Mouse (Mus musculus) limb, embryonic 12.5 days (tissue): ENCODE data around the gene Gmcl1. TPM values are rescaled to one million over a fixed set of nuclear protein-coding genes. Genes with fewer than 3 reads are reported as not detected.
A peak's percentile ranks its signal among the peaks of the same experiment; 100 is the strongest.

Source experiments
- ATAC-seq: fragments of 200-750 bp; cut with Nextera tagmentation; 2 replicates; pipeline ENCODE4 v1.8.0; 2017; ENCODE audit warnings: low read depth, moderate TSS enrichment; ENCODE audit not compliant: insufficient number of reproducible peaks, insufficient read depth, low FRiP score, low TSS enrichment
- H3K27ac ChIP-seq: fragments of 300-500 bp; sonication (generic); 2 replicates; pipeline ENCODE4 v1.5.1; 2016; ENCODE audit warnings: mild to moderate bottlenecking, moderate library complexity
- H3K27me3 ChIP-seq: fragments of 300-500 bp; sonication (generic); 2 replicates; pipeline ENCODE4 v1.6.1; 2016; ENCODE audit warnings: mild to moderate bottlenecking, moderate library complexity
- H3K36me3 ChIP-seq: fragments of 300-500 bp; sonication (generic); 2 replicates; pipeline ENCODE4 v1.6.1; 2016; ENCODE audit warnings: mild to moderate bottlenecking, moderate library complexity
- H3K4me1 ChIP-seq: fragments of 300-500 bp; sonication (generic); replicated peaks from 2 replicates; pipeline ENCODE4 v1.6.1; 2016
- H3K4me2 ChIP-seq: fragments of 300-500 bp; sonication (generic); 2 replicates; pipeline ENCODE4 v1.6.1; 2016; ENCODE audit warnings: mild to moderate bottlenecking, moderate library complexity
- H3K4me3 ChIP-seq: fragments of 300-500 bp; sonication (generic); replicated peaks from 2 replicates; pipeline ENCODE4 v1.5.1; 2016; ENCODE audit warnings: mild to moderate bottlenecking
- H3K9ac ChIP-seq: fragments of 300-500 bp; sonication (generic); replicated peaks from 2 replicates; pipeline ENCODE4 v1.6.1; 2016; ENCODE audit warnings: mild to moderate bottlenecking, moderate library complexity
- H3K9me3 ChIP-seq: fragments of 300-500 bp; sonication (generic); 2 replicates; pipeline ENCODE4 v1.6.1; 2016; ENCODE audit warnings: mild to moderate bottlenecking, moderate library complexity
- WGBS: fragments of 180-500 bp; shearing (Covaris S2); methylation state at CpG from one replicate; pipeline ENCODE4 v1.1.7; 2016; 5-methylcytosine and 5-hydroxymethylcytosine counted together
- polyA plus RNA-seq: library from polyadenylated mRNA; unstranded; fragments of >200 nt; fragmentation: Nextera tagmentation; extraction: Ambion mirVana; gene quantifications from 2 replicates; pipeline ENCODE4 v1.2.1, GENCODE M21; 2016

The Gmcl1 gene
- polyA plus RNA-seq, result 57.7 and 59.1 TPM in 2 replicates

GRCm38 (mm10) chr6:86733183-86733876, at the start of gene Gmcl1:
Gene Gmcl1, minus strand, starts transcription at chr6:86733383.
- peak within 1 kb of the TSS; percentile 96 for H3K4me3 ChIP-seq
- H3K9ac ChIP-seq, result peak within 1 kb of the TSS; percentile 92
- H3K4me2 ChIP-seq, result peak within 1 kb of the TSS; percentile 96
- ATAC-seq, result peak; percentile 91
- no peaks in the 10 kb centered on the region for H3K27me3 ChIP-seq
- peaks cover 23% of the 10 kb centered on the region for H3K4me1 ChIP-seq
- peak within 1 kb of the TSS; percentile 75; the same call in 1 of the 2 replicates for H3K27ac ChIP-seq
- under 1% methylated on average over 58 of the region's 59 CpGs for WGBS
- no peaks in the 10 kb centered on the region for H3K9me3 ChIP-seq
- no peaks in the 10 kb centered on the region for H3K36me3 ChIP-seq

- no peak overlapping the region for H3K27ac ChIP-seq
- 83% methylated on average over 2 of the region's 3 CpGs for WGBS
- no peaks in the 10 kb centered on the region for H3K9me3 ChIP-seq
- H3K27me3 ChIP-seq, result no peaks in the 10 kb centered on the region
- no peak overlapping the region for H3K4me2 ChIP-seq
- H3K4me3 ChIP-seq, result no peak overlapping the region
- ATAC-seq, result no peak
- H3K9ac ChIP-seq, result no peak overlapping the region
- 0 out of 2 replicates have a peak, but pooled peaks cover 2% of the 10 kb centered on the region for H3K4me1 ChIP-seq
- H3K36me3 ChIP-seq, result no peaks in the 10 kb centered on the region
Measured at GRCm38 (mm10) chr6:86782342-86782741, 49.2 kb upstream of the Gmcl1 start.

- no peak overlapping the region for H3K9ac ChIP-seq
- H3K9me3 ChIP-seq, result no peaks in the 10 kb centered on the region
- H3K27me3 ChIP-seq, result no peaks in the 10 kb centered on the region
- no peak overlapping the region for H3K27ac ChIP-seq
- H3K4me2 ChIP-seq, result no peak overlapping the region
- no peak overlapping the region for H3K4me3 ChIP-seq
- ATAC-seq, result no peak
- WGBS, result 31% methylated on average over 2 of the region's 2 CpGs
- H3K36me3 ChIP-seq, result no peaks in the 10 kb centered on the region
- peaks cover 10% of the 10 kb centered on the region for H3K4me1 ChIP-seq
Measured at GRCm38 (mm10) chr6:86781361-86781957, 48.3 kb upstream of the Gmcl1 start.

- Histone ChIP-seq H3K9ac (no peak overlapping the region), H3K4me2 (no peak overlapping the region), H3K36me3 (no peaks in the 10 kb centered on the region), H3K4me1 (peaks cover 12% of the 10 kb centered on the region), H3K27me3 (no peaks in the 10 kb centered on the region), H3K9me3 (no peaks in the 10 kb centered on the region), H3K4me3 (no peak overlapping the region), H3K27ac (no peak overlapping the region)
- no peak for ATAC-seq
- WGBS, result 91% methylated on average over 10 of the region's 10 CpGs
Measured at GRCm38 (mm10) chr6:86778910-86779594, 45.9 kb upstream of the Gmcl1 start.

GRCm38 (mm10) chr6:86777181-86777580, 44.0 kb upstream of the Gmcl1 start:
- peaks cover 12% of the 10 kb centered on the region for H3K4me1 ChIP-seq
- no peak overlapping the region for H3K4me2 ChIP-seq
- no peaks in the 10 kb centered on the region for H3K9me3 ChIP-seq
- H3K27me3 ChIP-seq, result no peaks in the 10 kb centered on the region
- ATAC-seq, result no peak
- no peaks in the 10 kb centered on the region for H3K36me3 ChIP-seq
- H3K9ac ChIP-seq, result no peak overlapping the region
- no peak overlapping the region for H3K27ac ChIP-seq
- 59% methylated on average over 3 of the region's 3 CpGs for WGBS
- no peak overlapping the region for H3K4me3 ChIP-seq

GRCm38 (mm10) chr6:86776706-86777071, 43.5 kb upstream of the Gmcl1 start:
- no peaks in the 10 kb centered on the region for H3K36me3 ChIP-seq
- no peak overlapping the region for H3K9ac ChIP-seq
- H3K4me3 ChIP-seq, result no peak overlapping the region
- no peak overlapping the region for H3K4me2 ChIP-seq
- peaks cover 12% of the 10 kb centered on the region for H3K4me1 ChIP-seq
- H3K27ac ChIP-seq, result no peak overlapping the region
- 48% methylated on average over 4 of the region's 4 CpGs for WGBS
- H3K9me3 ChIP-seq, result no peaks in the 10 kb centered on the region
- ATAC-seq, result no peak
- no peaks in the 10 kb centered on the region for H3K27me3 ChIP-seq

GRCm38 (mm10) chr6:86776001-86776705, 43.0 kb upstream of the Gmcl1 start:
- H3K4me1 ChIP-seq, result peaks cover 12% of the 10 kb centered on the region
- H3K36me3 ChIP-seq, result no peaks in the 10 kb centered on the region
- no peak overlapping the region for H3K4me3 ChIP-seq
- no peak overlapping the region for H3K9ac ChIP-seq
- H3K27ac ChIP-seq, result no peak overlapping the region
- no peak for ATAC-seq
- 88% methylated on average over 8 of the region's 8 CpGs for WGBS
- H3K4me2 ChIP-seq, result no peak overlapping the region
- H3K9me3 ChIP-seq, result no peaks in the 10 kb centered on the region
- no peaks in the 10 kb centered on the region for H3K27me3 ChIP-seq

GRCm38 (mm10) chr6:86774937-86775336, 41.8 kb upstream of the Gmcl1 start:
- Histone ChIP-seq H3K4me1 (peaks cover 12% of the 10 kb centered on the region), H3K27me3 (no peaks in the 10 kb centered on the region), H3K9ac (no peak overlapping the region), H3K4me3 (no peak overlapping the region), H3K27ac (no peak overlapping the region), H3K9me3 (no peaks in the 10 kb centered on the region), H3K36me3 (no peaks in the 10 kb centered on the region), H3K4me2 (no peak overlapping the region)
- WGBS, result 81% methylated on average over 6 of the region's 6 CpGs
- ATAC-seq, result no peak

- no peak for ATAC-seq
- no peak overlapping the region for H3K27ac ChIP-seq
- no peak overlapping the region for H3K9ac ChIP-seq
- no peak overlapping the region for H3K4me3 ChIP-seq
- no peaks in the 10 kb centered on the region for H3K36me3 ChIP-seq
- H3K27me3 ChIP-seq, result no peaks in the 10 kb centered on the region
- WGBS, result 85% methylated on average over 4 of the region's 4 CpGs
- no peak overlapping the region for H3K4me2 ChIP-seq
- H3K4me1 ChIP-seq, result peaks cover 12% of the 10 kb centered on the region
- no peaks in the 10 kb centered on the region for H3K9me3 ChIP-seq
Measured at GRCm38 (mm10) chr6:86773830-86774229, 40.6 kb upstream of the Gmcl1 start.

GRCm38 (mm10) chr6:86772631-86773030, 39.4 kb upstream of the Gmcl1 start:
- Histone ChIP-seq H3K36me3 (no peaks in the 10 kb centered on the region), H3K4me1 (peaks cover 12% of the 10 kb centered on the region), H3K9me3 (no peaks in the 10 kb centered on the region), H3K9ac (no peak overlapping the region), H3K27me3 (no peaks in the 10 kb centered on the region), H3K27ac (no peak overlapping the region), H3K4me3 (no peak overlapping the region), H3K4me2 (no peak overlapping the region)
- ATAC-seq, result no peak
- WGBS, result 86% methylated on average over 7 of the region's 7 CpGs

GRCm38 (mm10) chr6:86768938-86769337, 35.8 kb upstream of the Gmcl1 start:
- H3K9me3 ChIP-seq, result no peaks in the 10 kb centered on the region
- no peak overlapping the region for H3K27ac ChIP-seq
- H3K27me3 ChIP-seq, result no peaks in the 10 kb centered on the region
- no peaks in the 10 kb centered on the region for H3K36me3 ChIP-seq
- H3K4me2 ChIP-seq, result no peak overlapping the region
- no peaks in the 10 kb centered on the region for H3K4me1 ChIP-seq
- ATAC-seq, result no peak
- no peak overlapping the region for H3K9ac ChIP-seq
- 81% methylated on average over 4 of the region's 4 CpGs for WGBS
- H3K4me3 ChIP-seq, result no peak overlapping the region
